Mouse (Mus musculus) CH12.LX (cell line): ENCODE results near the gene Fopnl.

Source experiments
- BHLHE40 ChIP-seq: IDR thresholded peaks from 2 replicates; pipeline ENCODE4 v1.6.1; 2011; ENCODE audit warnings: mild to moderate bottlenecking, low read depth, low read length, improper control_type of control experiment
- E2F4 ChIP-seq: IDR thresholded peaks from 2 replicates; pipeline ENCODE4 v1.6.1; 2011; ENCODE audit warnings: low read depth, low read length, improper control_type of control experiment; ENCODE audit not compliant: insufficient replicate concordance
- RAD21 ChIP-seq: IDR thresholded peaks from 2 replicates; pipeline ENCODE4 v1.6.1; 2011; ENCODE audit warnings: low read depth, mild to moderate bottlenecking, low read length, improper control_type of control experiment, moderate library complexity

DNA sequence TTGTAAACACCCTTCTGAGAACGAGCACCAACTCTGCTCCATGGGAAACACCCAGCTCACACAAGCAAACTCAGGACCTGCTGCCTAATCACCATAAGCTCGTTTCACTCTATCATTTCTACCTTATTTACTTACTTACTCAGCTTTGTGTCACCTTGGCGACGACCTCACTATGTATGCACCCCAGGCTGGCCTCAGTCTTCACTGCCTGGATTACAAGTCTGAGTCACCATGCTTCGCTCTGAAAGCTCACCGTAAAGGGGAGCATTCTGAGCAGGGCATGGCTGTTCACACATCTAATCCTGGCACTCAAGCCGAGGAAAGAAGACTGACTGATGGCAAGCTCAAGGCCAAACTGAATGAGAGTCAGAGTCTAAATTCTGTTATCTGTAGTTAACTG, 13.5 kb downstream of the Fopnl start:
- TF ChIP-seq RAD21 (no peak), BHLHE40 (no peak), E2F4 (no peak)
